ENCODE assay signal across 8 mouse cellular contexts in genomic region chr8:120563851-120564837, GRCm38 (mm10). TPM values are rescaled to one million over a fixed set of nuclear protein-coding genes. Genes with fewer than 3 reads are reported as not detected.
DNase-seq lines count a peak whose midpoint lies in the region; ATAC-seq and TF ChIP-seq lines count a peak whose summit lies in the region.

No protein-coding gene starts in this region.

- no peak overlapping the region for H3K9ac ChIP-seq in intestine, embryonic 14.5 days (ENCODE audit: low read length)
- peak overlapping the region; percentile 20; the same call in 1 of the 2 replicates for H3K9ac ChIP-seq in limb, embryonic 13.5 days
- H3K9ac ChIP-seq in midbrain, embryonic 13.5 days (replicated peaks): 0 out of 2 replicates have a peak overlapping the region, but pooled peaks have one; percentile 45

- WGBS in intestine, embryonic 14.5 days: 27% methylated on average over 20 of the region's 20 CpGs
- 20% methylated on average over 20 of the region's 20 CpGs for WGBS in limb, embryonic 13.5 days
- WGBS in midbrain, embryonic 13.5 days: 7% methylated on average over 20 of the region's 20 CpGs
- 46% methylated on average over 20 of the region's 20 CpGs for WGBS in small intestine, adult 2 months

- peaks cover 41% of the 10 kb centered on the region for H3K4me1 ChIP-seq in intestine, embryonic 14.5 days (replicated peaks; ENCODE audit: control insufficient read depth, insufficient read depth, low read length)
- H3K4me1 ChIP-seq in limb, embryonic 13.5 days: peaks cover 73% of the 10 kb centered on the region
- peaks cover 78% of the 10 kb centered on the region for H3K4me1 ChIP-seq in midbrain, embryonic 13.5 days (replicated peaks)
- H3K4me1 ChIP-seq in small intestine, adult 2 months (ENCODE audit: control insufficient read depth, insufficient read depth, insufficient read length, low read length): peaks cover 20% of the 10 kb centered on the region

- no peaks in the 10 kb centered on the region for H3K9me3 ChIP-seq in intestine, embryonic 14.5 days (ENCODE audit: control insufficient read depth, low read length)
- H3K9me3 ChIP-seq in limb, embryonic 13.5 days: no peaks in the 10 kb centered on the region
- H3K9me3 ChIP-seq in midbrain, embryonic 13.5 days: no peaks in the 10 kb centered on the region

- H3K27me3 ChIP-seq in intestine, embryonic 14.5 days (replicated peaks; ENCODE audit: control insufficient read depth, insufficient read depth, low read length): no peaks in the 10 kb centered on the region
- no peaks in the 10 kb centered on the region for H3K27me3 ChIP-seq in limb, embryonic 13.5 days
- no peaks in the 10 kb centered on the region for H3K27me3 ChIP-seq in midbrain, embryonic 13.5 days
- H3K27me3 ChIP-seq in small intestine, adult 2 months (ENCODE audit: control insufficient read depth, insufficient read depth, low read length): no peaks in the 10 kb centered on the region

- no peak for TF ChIP-seq POLR2A in small intestine, adult 2 months (IDR thresholded peaks at IDR 0.05; ENCODE audit: low read depth, low read length)

- no peak overlapping the region for H3K4me3 ChIP-seq in intestine, embryonic 14.5 days (ENCODE audit: low read depth, low read length)
- no peak overlapping the region for H3K4me3 ChIP-seq in limb, embryonic 13.5 days
- H3K4me3 ChIP-seq in midbrain, embryonic 13.5 days (replicated peaks): no peak overlapping the region
- H3K4me3 ChIP-seq in small intestine, adult 2 months (ENCODE audit: low read depth, low read length): no peak overlapping the region

- no peak for TF ChIP-seq CTCF in small intestine, adult 2 months (IDR thresholded peaks at IDR 0.05; ENCODE audit: extremely low read depth, insufficient read length, insufficient replicate concordance, low read depth, low read length)

- peak; percentile 10; the same call in 1 of the 2 replicates for ATAC-seq in intestine, embryonic 14.5 days (replicated peaks; ENCODE audit: low FRiP score, low TSS enrichment, low read depth)
- ATAC-seq in limb, embryonic 13.5 days (ENCODE audit: low FRiP score, low read depth): no peak
- ATAC-seq in midbrain, embryonic 13.5 days: peak; percentile 62

- peak overlapping the region; percentile 28 for H3K4me2 ChIP-seq in intestine, embryonic 14.5 days (ENCODE audit: low read length)
- H3K4me2 ChIP-seq in limb, embryonic 13.5 days (replicated peaks): peak overlapping the region; percentile 12; the same call in 1 of the 2 replicates
- peak overlapping the region; percentile 28 for H3K4me2 ChIP-seq in midbrain, embryonic 13.5 days (replicated peaks)

- H3K27ac ChIP-seq in intestine, embryonic 14.5 days (ENCODE audit: low read depth): peak overlapping the region; percentile 81
- H3K27ac ChIP-seq in limb, embryonic 13.5 days: peak overlapping the region; percentile 67; the same call in 1 of the 2 replicates
- H3K27ac ChIP-seq in midbrain, embryonic 13.5 days: peak overlapping the region; percentile 89
- H3K27ac ChIP-seq in small intestine, adult 2 months (ENCODE audit: insufficient read depth, low read depth, low read length): peak overlapping the region; percentile 39

- DNase-seq in thymus, postnatal 25 days: peak; percentile 41
- DNase-seq in thymus, postnatal 36 days: no peak
- peak; percentile 67 to 68 for DNase-seq in cerebellum, postnatal 36 days
- peak; percentile 66 to 85 for DNase-seq in gastrocnemius, postnatal 4 days (ENCODE audit: low spot score in 2 of 2)
- DNase-seq in intestine, embryonic 14.5 days (ENCODE audit: low spot score): peak; percentile 76

- peaks cover 27% of the 10 kb centered on the region for H3K36me3 ChIP-seq in intestine, embryonic 14.5 days (ENCODE audit: control insufficient read depth, insufficient read depth, low read length)
- H3K36me3 ChIP-seq in limb, embryonic 13.5 days: peaks cover 29% of the 10 kb centered on the region
- H3K36me3 ChIP-seq in midbrain, embryonic 13.5 days: peaks cover 30% of the 10 kb centered on the region
- H3K36me3 ChIP-seq in small intestine, adult 2 months (ENCODE audit: control insufficient read depth, insufficient read depth, low read length): peaks cover 61% of the 10 kb centered on the region

RNA-seq across cellular contexts. Expression of gene Gins2, which starts 25.0 kb away (rescaled TPM):
- total RNA-seq in gastrocnemius, postnatal 4 days (2021): 10 to 100 TPM; 22.5 to 26.3 TPM
- 121 and 122 TPM in 2 replicates for polyA plus RNA-seq in intestine, embryonic 14.5 days (2014; fragmentation: Nextera tagmentation; extraction: Ambion mirVana)
- polyA plus RNA-seq in limb, embryonic 13.5 days (2015; fragmentation: Nextera tagmentation; extraction: Ambion mirVana): 104 and 108 TPM in 2 replicates
- 36.7 and 37.9 TPM in 2 replicates for polyA plus RNA-seq in midbrain, embryonic 13.5 days (2015; fragmentation: Nextera tagmentation; extraction: Ambion mirVana)
- 12.6 and 22.5 TPM in 2 replicates for polyA plus RNA-seq in small intestine, adult 2 months (2012; rRNA removed)

Comparison
In these comparisons a context has a peak if more than half of its experiments do, and no peak if none do; other contexts are left out.
1. DNase-seq: peak in thymus, postnatal 25 days (single experiment), cerebellum, postnatal 36 days (2 of 2), gastrocnemius, postnatal 4 days (2 of 2) and intestine, embryonic 14.5 days (single experiment); none in thymus, postnatal 36 days (0 of 2).
2. H3K27ac ChIP-seq: peak in every context shown above with its lines; median percentile 89 in midbrain, embryonic 13.5 days; 81 in intestine, embryonic 14.5 days; 67 in limb, embryonic 13.5 days; 39 in small intestine, adult 2 months.
3. Peak in every context shown above with its lines, with median percentiles within 50 percentile points of each other: H3K4me2 ChIP-seq.